Mouse (Mus musculus): ENCODE data around the gene Cpne2. TPM values are rescaled to one million over a fixed set of nuclear protein-coding genes. Genes with fewer than 3 reads are reported as not detected.

Gene Cpne2
- total RNA-seq, 2 experiments from 2014 or later, result 12.9 to 18.3 TPM

DNA sequence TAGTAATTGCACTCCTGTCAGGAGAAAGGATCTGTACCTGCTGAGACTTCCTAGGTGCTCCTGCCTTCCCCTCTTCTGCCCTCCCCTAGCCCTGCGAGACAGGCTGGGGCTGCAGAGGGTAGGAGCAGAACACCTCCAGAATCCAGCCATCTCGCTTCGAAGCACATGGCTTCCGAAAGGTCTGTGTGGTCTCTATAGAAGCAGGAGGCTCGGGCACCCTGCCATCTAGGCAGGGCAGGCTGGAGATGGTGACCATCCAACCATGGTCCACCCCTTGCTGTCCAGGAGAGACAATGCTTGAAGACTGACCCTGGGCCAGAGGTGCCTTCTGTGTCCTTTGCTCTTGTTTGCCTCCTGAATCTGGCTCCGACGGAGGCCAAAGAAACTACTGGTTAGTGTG, 2.8 kb downstream of the Cpne2 start:
- DNase-seq, result no peak

DNA sequence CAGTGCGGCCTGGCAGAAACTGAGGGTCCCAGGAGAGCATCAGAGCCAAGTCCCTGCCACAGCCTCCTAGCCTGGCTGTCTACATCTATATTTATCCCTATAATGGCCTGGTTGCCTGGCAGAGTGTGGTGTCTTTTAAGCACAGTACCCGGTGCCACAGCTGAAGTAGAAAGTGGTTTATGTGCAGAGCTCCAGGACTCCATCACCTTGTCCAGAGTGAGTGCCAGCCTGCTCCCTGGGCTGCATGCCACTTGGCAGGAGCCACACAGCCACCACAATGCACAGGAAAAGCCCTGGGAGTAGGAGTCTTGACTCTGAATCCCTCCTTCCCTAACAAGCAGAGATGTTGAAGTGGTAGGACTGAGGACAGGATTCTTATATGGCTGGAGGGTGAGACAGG, 4.7 kb downstream of the Cpne2 start:
- no peak for DNase-seq

GRCm38 (mm10) chr8:94540025-94540424, 7.2 kb downstream of the Cpne2 start:
- peak in 1 of 2 experiments; percentile 29 for DNase-seq

- no peak for DNase-seq
These were observed 8.4 kb downstream of the Cpne2 start for GRCm38 (mm10) chr8:94540889-94541795.

DNA sequence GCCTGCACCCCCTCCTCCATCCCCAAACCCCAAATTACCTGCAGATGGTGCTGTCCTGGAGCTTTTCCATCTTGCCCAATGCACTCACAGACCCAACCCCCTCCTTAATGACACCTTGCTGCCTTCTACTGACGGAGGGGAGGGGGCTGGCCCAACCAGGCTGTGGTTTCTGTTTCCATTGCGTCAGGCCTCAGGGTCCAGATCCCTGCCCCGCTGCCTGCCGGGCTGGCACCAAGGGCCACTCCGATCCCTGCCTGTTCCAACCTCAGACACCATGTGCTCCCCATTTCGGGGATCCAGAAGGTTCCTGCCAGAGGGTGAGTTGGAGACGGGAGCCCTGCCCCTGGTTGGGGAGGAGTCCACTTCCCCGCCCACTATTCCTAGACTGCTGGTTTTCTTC, 11.2 kb downstream of the Cpne2 start:
- no peak for DNase-seq

DNA sequence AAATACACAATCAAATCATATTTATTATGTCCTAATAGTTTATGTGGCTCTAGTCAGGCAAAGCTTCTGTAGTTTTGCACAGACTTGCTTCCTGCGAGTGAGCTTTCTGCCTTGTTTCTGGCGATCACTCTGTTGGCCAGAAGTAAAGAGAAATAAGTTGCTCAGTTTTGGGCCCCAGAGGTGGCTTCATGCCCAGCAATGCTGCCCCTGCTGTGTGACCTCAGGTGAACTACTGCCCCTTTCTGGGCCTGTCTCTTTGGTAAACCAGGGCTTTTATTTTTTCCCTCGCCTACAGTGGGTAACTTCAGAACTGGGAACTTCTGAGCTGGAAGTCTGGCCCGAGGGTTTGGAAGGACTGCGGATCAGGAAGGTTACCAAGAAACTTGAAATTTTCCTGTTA, 16.3 kb downstream of the Cpne2 start:
- DNase-seq, result no peak

DNA sequence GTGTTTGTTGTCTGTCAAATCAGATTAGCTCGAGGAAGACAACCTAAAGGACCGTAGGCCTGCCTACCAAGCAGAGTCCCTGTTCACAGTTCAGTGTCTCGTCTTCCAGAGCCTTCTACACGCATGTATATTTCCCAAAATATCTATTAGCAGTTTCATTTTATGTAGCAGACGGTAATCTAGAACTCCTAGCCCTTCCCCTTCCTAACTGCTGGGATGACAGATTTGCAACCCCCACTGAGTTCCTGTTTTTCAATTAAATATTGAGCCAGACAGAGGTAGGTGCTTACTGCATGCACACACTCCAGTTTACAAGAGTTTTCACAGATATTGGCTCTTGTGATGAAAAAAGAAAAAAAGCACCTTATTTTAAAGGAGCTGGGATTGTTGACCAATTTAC, 16.7 kb downstream of the Cpne2 start:
- DNase-seq, result no peak

DNA sequence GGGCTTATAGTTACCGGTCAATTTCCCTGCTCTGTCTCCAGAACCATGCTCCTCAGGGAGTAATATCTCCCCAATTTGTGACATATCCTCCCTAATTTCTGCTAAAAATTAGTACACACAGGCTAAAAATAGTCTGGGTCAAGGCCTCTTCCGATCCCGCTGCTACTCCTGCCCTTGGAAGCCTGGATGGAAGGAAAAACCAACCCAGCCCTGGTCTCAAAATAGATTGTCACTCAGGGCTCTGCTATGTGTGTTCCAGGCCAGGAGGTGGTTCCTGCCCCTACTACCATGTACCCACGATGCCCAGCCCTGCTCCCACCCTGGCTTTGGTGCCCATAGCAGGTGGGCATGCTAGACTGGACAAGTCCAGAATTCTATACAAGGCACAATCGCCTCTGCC, 17.2 kb downstream of the Cpne2 start:
- peak; percentile 21 to 35 for DNase-seq

DNA sequence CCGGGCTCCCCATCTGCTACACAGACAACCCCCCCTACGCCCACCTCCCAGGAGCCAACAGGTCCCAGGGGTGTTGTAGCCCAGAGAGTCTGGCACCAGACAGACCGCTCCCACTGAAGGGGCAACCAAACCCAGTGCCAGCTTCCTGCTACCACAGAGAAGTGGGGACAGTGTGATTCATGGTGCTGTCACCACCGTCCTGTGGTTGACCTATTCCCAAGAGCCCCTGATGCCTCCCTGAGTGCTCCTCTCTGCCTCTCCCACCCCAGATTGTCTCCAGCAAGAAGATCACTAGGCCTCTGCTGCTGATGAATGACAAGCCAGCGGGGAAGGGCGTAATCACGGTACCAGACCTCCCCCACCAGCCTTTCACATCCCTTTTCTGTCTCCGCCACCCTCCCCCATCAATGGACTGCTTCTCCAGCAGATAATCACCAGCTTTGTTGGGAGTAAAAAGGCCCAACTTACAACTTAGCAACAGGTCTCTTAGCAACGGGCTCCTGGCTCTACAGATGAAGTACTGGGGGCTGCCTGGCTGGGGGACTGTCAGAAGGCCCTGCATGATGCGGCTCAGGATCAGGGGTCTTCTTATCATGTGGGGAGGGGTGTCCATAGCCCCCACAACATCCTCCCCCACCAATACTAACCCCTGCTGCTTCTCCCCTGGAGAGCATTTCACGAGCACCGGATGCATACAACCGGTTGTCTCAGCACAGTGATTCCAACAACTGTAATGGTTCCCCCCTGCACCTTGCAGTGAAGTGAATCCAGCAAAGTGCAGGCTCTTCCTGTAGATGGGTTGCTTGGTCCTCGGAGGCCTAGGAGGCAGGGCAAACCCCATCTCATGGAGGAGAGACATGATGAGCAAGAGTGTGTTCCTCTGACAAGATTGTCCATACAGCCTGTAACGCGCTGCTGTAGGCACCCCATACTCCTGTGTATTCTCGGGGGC, 19.0 kb downstream of the Cpne2 start:
- peak in 1 of 2 experiments; percentile 27 for DNase-seq

DNA sequence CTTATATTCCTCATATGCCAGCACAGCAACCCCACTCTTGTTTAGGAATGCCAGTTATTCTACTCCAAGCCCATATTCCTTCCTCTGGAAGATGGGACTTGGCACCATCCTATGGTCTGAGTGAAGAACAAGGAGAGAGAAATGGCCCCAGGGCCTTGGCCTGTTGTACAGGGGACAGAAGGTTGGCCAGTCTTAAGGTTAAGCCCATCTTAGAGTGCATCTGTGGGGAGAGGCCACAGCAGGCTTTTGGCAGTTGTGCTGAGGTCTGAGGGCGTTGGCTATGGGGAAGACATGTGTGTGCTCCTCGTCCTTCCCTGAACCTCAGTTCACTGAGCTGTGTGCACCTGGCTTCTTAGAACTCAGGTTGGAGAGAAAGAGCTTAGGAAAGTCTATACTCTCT, 19.9 kb downstream of the Cpne2 start:
- no peak for DNase-seq

- peak; percentile 76 to 80 for DNase-seq
These were observed 24.5 kb downstream of the Cpne2 start for GRCm38 (mm10) chr8:94557281-94557680.

DNA sequence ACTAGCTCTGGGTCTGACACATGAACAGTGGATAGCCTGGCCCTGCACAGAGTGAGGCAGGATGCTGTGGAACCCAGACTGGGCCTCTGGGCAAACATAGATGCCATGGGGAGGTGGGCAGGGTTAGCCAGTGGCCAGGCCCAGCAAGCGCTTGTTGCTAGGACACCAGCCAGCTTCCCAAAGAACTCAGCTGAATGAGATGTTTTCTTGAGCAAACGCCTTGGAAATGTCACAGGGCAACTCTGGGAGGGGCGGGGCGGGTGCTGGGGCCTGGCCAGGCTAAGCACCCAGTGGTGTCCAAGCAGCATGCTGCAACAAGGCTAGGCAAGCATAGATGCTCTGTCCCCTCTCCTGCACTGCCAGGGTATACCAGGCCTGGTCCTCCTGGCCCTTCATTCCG, 28.5 kb downstream of the Cpne2 start:
- no peak for DNase-seq

GRCm38 (mm10) chr8:94564421-94564820, 31.6 kb downstream of the Cpne2 start:
- peak; percentile 62 to 67 for DNase-seq

DNA sequence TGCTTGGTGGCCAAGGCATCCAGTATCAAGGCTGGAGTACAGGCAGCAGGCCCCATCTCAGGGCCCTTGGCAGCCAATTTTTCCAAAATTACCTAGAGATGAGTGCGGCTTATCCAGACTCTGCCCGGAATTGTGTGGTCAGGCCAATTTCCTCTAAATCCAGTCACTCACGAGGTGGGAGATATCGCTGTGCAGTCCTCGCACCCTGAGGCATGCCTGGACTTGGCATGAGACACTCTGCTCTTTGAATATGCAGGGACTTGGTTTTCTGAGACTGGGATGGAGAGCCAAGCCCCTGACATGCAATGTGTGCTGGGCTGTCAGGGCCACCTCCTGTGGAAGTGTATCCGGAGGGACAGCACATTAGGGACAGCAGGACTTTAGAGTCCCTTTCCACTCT, 33.2 kb downstream of the Cpne2 start:
- no peak for DNase-seq

- no peak for DNase-seq
These were observed 33.8 kb downstream of the Cpne2 start for GRCm38 (mm10) chr8:94566446-94567158.

- DNase-seq, result no peak
These were observed 34.5 kb downstream of the Cpne2 start for GRCm38 (mm10) chr8:94567159-94567849.

DNA sequence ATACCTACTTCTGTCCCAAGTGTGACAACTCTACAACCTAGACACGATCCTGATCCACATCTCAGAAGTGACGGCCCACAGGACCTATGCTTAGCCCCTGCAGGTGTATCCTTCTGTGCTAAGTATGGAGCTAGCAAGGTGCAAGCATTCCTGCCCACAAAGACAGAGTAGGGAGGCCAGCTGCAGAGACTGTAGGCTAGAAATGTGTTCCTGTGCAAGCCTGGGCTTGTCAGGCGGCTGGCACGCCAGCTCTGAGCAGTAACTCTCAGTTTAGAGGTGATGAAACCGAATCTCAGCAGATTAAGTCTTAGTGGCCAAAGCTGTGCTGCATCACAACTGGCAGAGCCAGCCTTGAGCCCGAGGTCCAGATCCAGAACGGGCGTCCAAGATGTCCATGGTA, 35.3 kb downstream of the Cpne2 start:
- no peak for DNase-seq

GRCm38 (mm10) chr8:94569419-94569818, 36.6 kb downstream of the Cpne2 start:
- no peak for DNase-seq

GRCm38 (mm10) chr8:94571896-94572295, 39.1 kb downstream of the Cpne2 start:
- DNase-seq, result peak; percentile 16 to 51

DNA sequence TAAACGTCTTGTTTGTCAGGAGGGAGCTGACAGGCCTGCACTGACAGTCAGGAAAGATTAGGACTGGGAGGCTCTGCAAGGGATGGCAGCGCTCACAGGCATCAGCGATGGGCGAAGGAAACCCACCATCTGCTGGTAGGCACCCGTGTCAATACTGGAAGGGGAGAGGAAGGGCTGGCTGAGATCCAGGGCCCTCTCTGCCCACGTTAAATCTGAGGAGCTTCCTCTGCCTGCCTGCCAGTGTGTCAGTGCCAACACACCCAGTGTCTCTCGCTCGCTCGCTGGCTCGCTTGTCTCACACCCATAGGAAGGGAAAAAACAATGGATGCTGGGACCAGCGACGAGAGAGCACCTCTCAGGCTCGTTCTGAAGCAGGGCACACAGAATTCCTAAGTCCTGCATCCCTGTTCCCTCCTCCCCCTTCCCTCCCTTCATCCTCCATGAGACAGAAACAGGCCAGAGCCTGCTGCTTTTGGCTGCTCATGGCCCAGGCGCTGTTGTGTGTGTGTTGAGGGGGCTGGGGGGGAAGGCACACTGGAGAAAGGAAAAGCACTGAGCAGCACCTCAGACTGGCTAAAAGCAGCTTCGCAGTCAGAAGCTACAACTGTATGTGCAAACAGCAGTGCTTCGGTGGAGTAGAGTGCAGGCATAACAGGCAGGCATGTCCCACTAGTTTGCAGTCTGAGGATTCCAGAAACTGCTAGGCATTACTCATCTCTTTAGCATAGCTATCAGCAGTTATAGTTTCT, 41.5 kb downstream of the Cpne2 start:
- no peak for DNase-seq

- DNase-seq, result peak; percentile 32 to 37
These were observed 42.4 kb downstream of the Cpne2 start for GRCm38 (mm10) chr8:94575148-94575547.

Measured in adrenal gland, postnatal 36 days (tissue).